Mouse (Mus musculus) stomach, postnatal 0 days (tissue): ENCODE data around the gene Tspan4.

Experiments
- CTCF ChIP-seq: IDR thresholded peaks from 2 replicates; pipeline ENCODE4 v1.5.1; 2016; ENCODE audit warnings: antibody characterized with exemption, low read depth, mild to moderate bottlenecking, moderate library complexity
- EP300 ChIP-seq: optimal IDR thresholded peaks from 2 replicates; pipeline ENCODE3; 2016; ENCODE audit warnings: antibody characterized with exemption

DNA sequence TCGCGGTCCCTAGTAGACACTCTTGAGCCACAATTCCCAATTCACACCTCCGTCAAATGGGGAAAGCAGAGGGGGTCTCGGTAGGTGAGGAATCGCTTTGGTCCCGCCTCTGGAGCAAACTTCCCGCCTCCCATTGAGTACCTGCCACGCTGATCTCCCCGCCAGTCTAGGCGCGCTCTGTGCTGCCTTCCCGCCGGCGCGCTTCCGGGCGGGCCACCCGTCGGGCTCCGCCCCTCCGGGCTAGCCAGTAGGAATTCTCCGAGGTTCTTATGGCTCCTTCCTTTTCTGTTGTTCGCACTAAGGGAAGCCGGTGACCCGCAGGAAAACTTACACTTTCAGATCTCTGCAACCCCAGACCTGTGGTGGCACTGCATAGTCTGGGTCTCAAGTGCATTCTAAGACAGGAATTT is 31.2 kb upstream of the Tspan4 start, which contains the start of gene Pidd1:
- no peak for TF ChIP-seq EP300
- no peak for TF ChIP-seq CTCF
